Mouse (Mus musculus): Measurements from ENCODE around the gene Idua. TPM values are rescaled to one million over a fixed set of nuclear protein-coding genes. Genes with fewer than 3 reads are reported as not detected.

The Idua gene
- total and polyA plus RNA-seq, 2 experiments: 2.6 to 7.3 TPM

DNA sequence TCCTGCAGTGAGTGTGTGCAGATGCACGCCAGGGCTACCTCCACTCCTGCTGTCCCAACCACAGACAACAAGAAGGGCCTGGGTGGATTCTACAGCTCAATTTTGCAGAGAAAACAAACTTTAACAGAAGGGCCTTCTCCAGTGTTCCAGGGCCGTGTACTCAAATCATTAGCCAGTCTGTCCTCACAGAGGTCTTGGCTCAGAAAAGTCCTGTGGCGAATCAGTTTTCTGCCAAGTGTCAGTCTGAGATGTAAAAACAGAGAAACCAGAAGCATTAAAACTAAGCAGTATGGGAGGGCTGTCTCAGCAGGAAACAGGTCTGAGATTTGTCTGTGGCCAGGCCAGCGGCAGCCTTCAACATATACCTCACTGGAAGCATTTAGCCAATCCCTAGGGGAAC, 57.9 kb downstream of the Idua start:
- Histone ChIP-seq H3K36me3 (ENCODE audit: control insufficient read depth, insufficient read depth, low read length) (no peaks in the 10 kb centered on the region), H3K4me1 (ENCODE audit: control insufficient read depth, insufficient read depth, low read length) (no peaks in the 10 kb centered on the region; the same call in 1 of the 2 replicates), H3K79me2 (ENCODE audit: control insufficient read depth, insufficient read depth, low read length) (no peaks in the 10 kb centered on the region), H3K4me3 (ENCODE audit: insufficient read depth, low read depth, low read length) (no peak overlapping the region), H3K27me3 (ENCODE audit: control insufficient read depth, insufficient read depth, low read length) (no peaks in the 10 kb centered on the region), H3K27ac (replicated peaks; ENCODE audit: insufficient read depth, low read depth, low read length) (no peak overlapping the region), H3K9ac (ENCODE audit: low read depth, low read length) (no peak overlapping the region)
- TF ChIP-seq POLR2A (IDR thresholded peaks at IDR 0.05; ENCODE audit: extremely low read depth, insufficient read depth, low read length) (no peak), CTCF (IDR thresholded peaks at IDR 0.05; ENCODE audit: low read depth, low read length) (no peak)
- 82% methylated on average over 4 of the region's 4 CpGs for WGBS
- DNase-seq (ENCODE audit: extremely low read depth, low read depth, low spot score): no peak

DNA sequence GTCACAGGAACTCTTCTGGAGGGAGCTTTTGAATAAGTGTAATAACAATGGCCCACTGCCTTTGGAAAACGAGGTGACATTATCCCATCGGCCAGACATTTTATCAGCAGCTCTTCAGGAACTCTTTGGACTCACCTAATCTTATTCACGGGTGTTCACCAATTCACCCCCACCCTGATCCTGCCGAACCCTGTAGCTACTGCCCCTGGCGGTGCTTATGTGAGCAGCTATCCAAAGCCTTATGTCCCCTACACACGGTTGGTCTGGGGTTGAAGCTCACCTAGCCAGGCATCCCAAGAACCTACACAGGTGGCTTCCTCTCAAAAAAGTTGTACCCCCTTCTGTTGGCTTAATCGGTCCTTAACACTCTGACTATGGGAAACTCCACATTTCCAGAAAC, 59.6 kb downstream of the Idua start:
- Histone ChIP-seq H3K4me3 (ENCODE audit: insufficient read depth, low read depth, low read length) (no peak overlapping the region), H3K27me3 (ENCODE audit: control insufficient read depth, insufficient read depth, low read length) (no peaks in the 10 kb centered on the region)

DNA sequence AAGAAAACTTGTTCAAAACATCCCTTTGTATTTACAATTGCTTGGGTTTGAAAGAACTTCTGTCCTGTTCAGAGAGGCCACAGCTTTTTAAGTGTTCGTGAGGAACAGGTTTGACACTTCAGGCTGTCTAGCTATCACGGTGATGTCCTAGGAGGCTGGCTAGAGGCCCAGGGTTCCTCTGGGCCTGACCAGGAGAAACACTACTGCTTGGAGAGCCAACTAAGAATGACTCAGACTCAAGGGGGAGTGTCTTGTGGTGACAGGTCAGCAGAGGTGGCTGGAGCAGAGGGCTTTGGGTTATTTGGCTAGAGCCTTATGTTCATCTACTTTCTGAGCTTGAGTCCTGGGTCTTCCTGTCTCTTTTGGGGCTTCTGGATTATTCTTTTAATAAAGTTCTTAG, 63.9 kb downstream of the Idua start:
- Histone ChIP-seq H3K27me3 (ENCODE audit: control insufficient read depth, insufficient read depth, low read length) (no peaks in the 10 kb centered on the region), H3K36me3 (ENCODE audit: control insufficient read depth, insufficient read depth, low read length) (no peaks in the 10 kb centered on the region), H3K4me1 (ENCODE audit: control insufficient read depth, insufficient read depth, low read length) (no peaks in the 10 kb centered on the region), H3K27ac (replicated peaks; ENCODE audit: insufficient read depth, low read depth, low read length) (no peak overlapping the region), H3K79me2 (ENCODE audit: control insufficient read depth, insufficient read depth, low read length) (no peaks in the 10 kb centered on the region), H3K4me3 (ENCODE audit: insufficient read depth, low read depth, low read length) (no peak overlapping the region), H3K9ac (ENCODE audit: low read depth, low read length) (no peak overlapping the region)
- 72% methylated on average over 2 of the region's 2 CpGs for WGBS
- TF ChIP-seq CTCF (IDR thresholded peaks at IDR 0.05; ENCODE audit: low read depth, low read length): no peak
- TF ChIP-seq POLR2A (IDR thresholded peaks at IDR 0.05; ENCODE audit: extremely low read depth, insufficient read depth, low read length): no peak
- no peak for DNase-seq (ENCODE audit: extremely low read depth, low read depth, low spot score)

More for the DNA sequence above, 59.6 kb downstream of the Idua start:
- Histone ChIP-seq H3K36me3 (ENCODE audit: control insufficient read depth, insufficient read depth, low read length) (no peaks in the 10 kb centered on the region), H3K79me2 (ENCODE audit: control insufficient read depth, insufficient read depth, low read length) (no peaks in the 10 kb centered on the region), H3K4me1 (ENCODE audit: control insufficient read depth, insufficient read depth, low read length) (no peaks in the 10 kb centered on the region), H3K27ac (replicated peaks; ENCODE audit: insufficient read depth, low read depth, low read length) (no peak overlapping the region), H3K9ac (ENCODE audit: low read depth, low read length) (no peak overlapping the region)
- TF ChIP-seq POLR2A (IDR thresholded peaks at IDR 0.05; ENCODE audit: extremely low read depth, insufficient read depth, low read length): no peak
- TF ChIP-seq CTCF (IDR thresholded peaks at IDR 0.05; ENCODE audit: low read depth, low read length): no peak
- DNase-seq (ENCODE audit: extremely low read depth, low read depth, low spot score): no peak
- WGBS: 63% methylated on average over 7 of the region's 7 CpGs

DNA sequence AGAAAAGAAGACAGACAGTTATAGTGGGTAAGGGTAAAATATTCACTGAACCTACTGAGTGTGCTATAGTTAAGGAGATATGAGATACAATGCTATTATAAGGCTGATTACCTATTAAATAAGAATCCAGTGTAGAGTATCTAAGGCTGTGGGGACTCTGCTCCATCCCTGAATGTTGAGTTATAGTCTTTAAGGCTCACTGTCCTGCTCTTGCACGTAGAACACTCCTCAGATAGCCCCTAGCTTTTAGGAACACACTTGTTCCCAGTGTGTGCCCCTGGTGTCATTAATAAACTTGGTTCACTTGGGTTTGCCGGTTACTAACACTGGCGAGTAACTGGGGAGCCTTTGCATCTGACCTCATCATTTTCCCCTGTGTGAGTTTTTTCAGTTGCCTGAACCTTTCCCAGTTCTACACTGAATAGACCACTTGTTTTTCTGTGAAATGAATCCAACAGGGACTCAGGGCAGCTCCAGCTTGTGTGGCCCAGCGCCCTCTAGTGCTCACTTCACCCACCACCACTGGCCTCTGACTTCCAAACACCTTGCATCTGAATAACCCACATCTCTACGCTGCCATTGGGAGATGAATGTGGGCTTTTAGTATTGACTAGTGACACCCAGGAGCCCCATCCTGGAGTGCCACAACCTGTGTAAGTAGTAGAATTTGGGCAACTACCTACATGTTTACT, 66.6 kb downstream of the Idua start:
- no peak overlapping the region for H3K4me3 ChIP-seq (ENCODE audit: insufficient read depth, low read depth, low read length)
- DNase-seq (ENCODE audit: extremely low read depth, low read depth, low spot score): peak; percentile 57
- no peak overlapping the region for H3K27ac ChIP-seq (replicated peaks; ENCODE audit: insufficient read depth, low read depth, low read length)
- H3K4me1 ChIP-seq (ENCODE audit: control insufficient read depth, insufficient read depth, low read length): no peaks in the 10 kb centered on the region
- 24% methylated on average over 5 of the region's 5 CpGs for WGBS
- no peak overlapping the region for H3K9ac ChIP-seq (ENCODE audit: low read depth, low read length)
- H3K79me2 ChIP-seq (ENCODE audit: control insufficient read depth, insufficient read depth, low read length): no peaks in the 10 kb centered on the region
- H3K27me3 ChIP-seq (ENCODE audit: control insufficient read depth, insufficient read depth, low read length): no peaks in the 10 kb centered on the region
- no peaks in the 10 kb centered on the region for H3K36me3 ChIP-seq (ENCODE audit: control insufficient read depth, insufficient read depth, low read length)
- TF ChIP-seq POLR2A (IDR thresholded peaks at IDR 0.05; ENCODE audit: extremely low read depth, insufficient read depth, low read length): no peak
- TF ChIP-seq CTCF (IDR thresholded peaks at IDR 0.05; ENCODE audit: low read depth, low read length): peak; percentile 96

DNA sequence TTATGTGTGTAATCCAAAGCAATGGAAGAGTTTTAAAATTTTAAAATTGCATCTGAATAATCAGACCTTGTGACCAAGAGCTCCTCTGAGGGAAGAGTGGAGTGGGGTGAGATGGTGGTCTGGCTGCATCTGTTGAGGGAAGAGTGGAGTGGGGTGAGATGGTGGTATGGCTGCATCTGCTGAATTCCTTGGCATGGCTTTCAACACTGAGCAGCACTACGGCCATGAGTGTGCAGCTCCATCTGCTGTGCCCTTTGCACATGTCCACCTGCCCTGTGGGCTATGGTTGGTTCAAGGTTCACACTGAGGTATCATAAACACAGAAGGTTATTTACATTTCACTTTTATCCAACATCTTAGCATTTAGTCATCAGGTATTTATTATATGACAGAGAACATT, 67.3 kb downstream of the Idua start:
- WGBS: 47% methylated on average over 1 of the region's 1 CpGs
- TF ChIP-seq CTCF (IDR thresholded peaks at IDR 0.05; ENCODE audit: low read depth, low read length): no peak
- Histone ChIP-seq H3K27ac (replicated peaks; ENCODE audit: insufficient read depth, low read depth, low read length) (no peak overlapping the region), H3K4me1 (ENCODE audit: control insufficient read depth, insufficient read depth, low read length) (no peaks in the 10 kb centered on the region), H3K27me3 (ENCODE audit: control insufficient read depth, insufficient read depth, low read length) (no peaks in the 10 kb centered on the region), H3K36me3 (ENCODE audit: control insufficient read depth, insufficient read depth, low read length) (no peaks in the 10 kb centered on the region), H3K4me3 (ENCODE audit: insufficient read depth, low read depth, low read length) (no peak overlapping the region), H3K79me2 (ENCODE audit: control insufficient read depth, insufficient read depth, low read length) (no peaks in the 10 kb centered on the region), H3K9ac (ENCODE audit: low read depth, low read length) (no peak overlapping the region)
- DNase-seq (ENCODE audit: extremely low read depth, low read depth, low spot score): no peak

Other genes starting within 250 kb of the Idua start
- gene Atp5k, start 225.9 kb upstream of the Idua start, total RNA-seq (2014; rRNA removed): 438 and 500 TPM in 2 replicates
- gene Atp5k, start 225.9 kb upstream of the Idua start, polyA plus RNA-seq (2012; rRNA removed): 65.2 and 73.2 TPM in 2 replicates
- 1.9 and 3.0 TPM in 2 replicates for gene Mfsd7a, start 211.4 kb upstream of the Idua start, total RNA-seq (2014; rRNA removed)
- 2.6 and 4.7 TPM in 2 replicates for gene Mfsd7a, start 211.4 kb upstream of the Idua start, polyA plus RNA-seq (2012; rRNA removed)
- gene Pcgf3, start 199.1 kb upstream of the Idua start, total RNA-seq (2014; rRNA removed): 11.4 and 13.3 TPM in 2 replicates
- gene Pcgf3, start 199.1 kb upstream of the Idua start, polyA plus RNA-seq (2012; rRNA removed): 4.5 and 5.6 TPM in 2 replicates
- gene Cplx1, start 110.3 kb upstream of the Idua start, total RNA-seq (2014; rRNA removed): not detected in 2 replicates
- not detected in 2 replicates for gene Cplx1, start 110.3 kb upstream of the Idua start, polyA plus RNA-seq (2012; rRNA removed)
- 32.7 and 39.8 TPM in 2 replicates for gene Gak, start 30.6 kb upstream of the Idua start, total RNA-seq (2014; rRNA removed)
- gene Gak, start 30.6 kb upstream of the Idua start, polyA plus RNA-seq (2012; rRNA removed): 48.0 and 54.7 TPM in 2 replicates
- 6.0 and 9.9 TPM in 2 replicates for gene Tmem175, start 30.6 kb upstream of the Idua start, total RNA-seq (2014; rRNA removed)
- gene Tmem175, start 30.6 kb upstream of the Idua start, polyA plus RNA-seq (2012; rRNA removed): 19.4 TPM in 2 replicates
- gene Dgkq, start 9.3 kb downstream of the Idua start, total RNA-seq (2014; rRNA removed): 14.0 and 16.3 TPM in 2 replicates
- gene Dgkq, start 9.3 kb downstream of the Idua start, polyA plus RNA-seq (2012; rRNA removed): 19.5 and 28.2 TPM in 2 replicates
- gene Slc26a1, start 15.2 kb downstream of the Idua start, total RNA-seq (2014; rRNA removed): 121 and 190 TPM in 2 replicates
- gene Slc26a1, start 15.2 kb downstream of the Idua start, polyA plus RNA-seq (2012; rRNA removed): 261 and 264 TPM in 2 replicates
- 20.2 and 22.7 TPM in 2 replicates for gene Fgfrl1, start 32.1 kb downstream of the Idua start, total RNA-seq (2014; rRNA removed)
- 42.3 and 49.9 TPM in 2 replicates for gene Fgfrl1, start 32.1 kb downstream of the Idua start, polyA plus RNA-seq (2012; rRNA removed)
- gene Rnf212, start 114.7 kb downstream of the Idua start, total RNA-seq (2014; rRNA removed): not detected in 2 replicates
- gene Rnf212, start 114.7 kb downstream of the Idua start, polyA plus RNA-seq (2012; rRNA removed): not detected in 2 replicates
- 0.46 TPM in 1 of 2 replicates, not detected in the other for gene Tmed11, start 135.0 kb downstream of the Idua start, total RNA-seq (2014; rRNA removed)
- gene Tmed11, start 135.0 kb downstream of the Idua start, polyA plus RNA-seq (2012; rRNA removed): not detected in 2 replicates
- gene Vmn2r8, start 148.5 kb downstream of the Idua start, total RNA-seq (2014; rRNA removed): not detected in 2 replicates
- gene Vmn2r8, start 148.5 kb downstream of the Idua start, polyA plus RNA-seq (2012; rRNA removed): not detected in 2 replicates
- not detected in 2 replicates for gene Vmn2r9, start 192.3 kb downstream of the Idua start, total RNA-seq (2014; rRNA removed)
- not detected in 2 replicates for gene Vmn2r9, start 192.3 kb downstream of the Idua start, polyA plus RNA-seq (2012; rRNA removed)